Mouse (Mus musculus): ENCODE measurements around the gene Ntm.

Ntm gene

DNA sequence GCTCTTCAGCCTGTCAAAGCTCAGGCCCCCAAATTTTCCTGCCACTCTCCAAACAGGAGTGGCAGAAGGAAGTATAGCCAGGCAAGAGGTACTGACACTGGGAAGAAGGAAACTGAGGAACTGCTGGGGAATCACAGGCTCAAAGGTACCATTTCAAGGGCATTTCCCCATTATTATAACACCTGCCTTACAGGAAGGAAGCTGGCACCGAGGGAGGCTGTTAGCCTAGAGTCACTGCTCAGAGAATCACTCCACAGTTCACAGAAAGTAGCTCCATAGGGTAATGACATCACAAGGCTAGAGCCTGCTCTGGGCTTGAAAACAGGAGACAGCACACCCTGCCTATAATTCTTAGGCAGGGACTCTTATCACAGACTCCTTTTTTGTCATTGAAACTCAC is 643.7 kb downstream of the Ntm start:
- DNase-seq (ENCODE audit: low spot score) = no peak

GRCm38 (mm10) chr9:29318676-29319162 is 644.2 kb downstream of the Ntm start:
- peak; percentile 20 for DNase-seq (ENCODE audit: low spot score)

DNA sequence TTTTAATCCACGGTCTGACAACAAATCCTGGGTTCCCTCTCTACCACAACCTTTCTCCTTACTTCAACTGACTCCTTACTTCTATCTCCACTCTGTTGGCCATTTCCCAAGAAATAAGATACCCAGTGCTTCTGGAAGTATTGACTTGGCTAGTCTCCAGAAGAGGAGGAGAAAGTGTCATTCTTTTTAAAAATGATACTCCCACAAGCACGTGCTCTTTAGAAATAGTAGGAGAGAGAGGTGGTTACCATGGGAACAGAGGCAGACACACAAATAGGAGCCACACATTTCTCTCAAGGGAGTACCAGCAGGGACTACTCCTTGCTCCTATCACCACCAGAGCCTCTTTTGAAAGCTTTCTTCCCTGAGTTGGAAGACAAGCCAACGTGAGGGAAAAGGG is 645.3 kb downstream of the Ntm start:
- no peak for DNase-seq (ENCODE audit: low spot score)

GRCm38 (mm10) chr9:29315842-29316241 is 647.1 kb downstream of the Ntm start:
- DNase-seq (ENCODE audit: low spot score) = no peak

DNA sequence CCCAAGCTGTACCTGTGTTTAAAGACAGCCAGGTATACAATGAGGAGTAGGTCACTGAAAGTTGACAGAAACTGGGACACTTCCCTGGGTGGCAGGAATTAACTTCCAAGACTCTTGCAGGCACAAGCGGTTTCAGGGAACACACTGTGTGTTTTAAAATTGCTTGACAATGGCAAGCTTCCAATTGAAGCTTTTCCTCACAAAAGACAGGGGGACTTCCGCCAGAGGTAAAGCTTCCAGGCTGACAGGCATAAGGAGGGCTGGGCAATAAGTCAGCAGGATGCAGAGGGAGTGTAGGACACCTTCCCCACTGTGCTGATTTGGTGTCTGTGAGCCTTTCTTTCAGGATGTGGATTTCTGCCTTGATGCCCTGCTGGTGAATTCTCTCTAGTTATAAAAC is 656.0 kb downstream of the Ntm start:
- no peak for DNase-seq (ENCODE audit: low spot score)

DNA sequence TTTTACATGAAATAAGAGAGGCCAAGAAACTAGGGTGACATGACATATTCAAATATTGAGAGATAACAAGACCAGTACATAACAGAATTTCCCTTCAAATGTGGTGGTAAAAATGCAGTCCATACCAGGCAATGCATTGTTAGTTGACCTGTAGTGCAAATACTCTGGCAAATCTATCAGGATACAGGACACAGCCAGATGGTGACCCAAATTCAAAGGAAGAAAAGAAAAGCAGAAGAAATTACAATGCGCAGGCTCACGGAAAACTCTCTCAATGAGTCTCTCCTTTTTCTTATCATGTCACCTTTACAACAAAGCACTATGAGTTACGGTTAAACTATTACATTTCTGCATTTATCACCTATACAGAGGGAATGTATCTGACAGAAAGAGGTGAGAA is 664.6 kb downstream of the Ntm start:
- no peak for DNase-seq (ENCODE audit: low spot score)

GRCm38 (mm10) chr9:29296752-29297151 is 666.2 kb downstream of the Ntm start:
- DNase-seq (ENCODE audit: low spot score) = no peak

- no peak for DNase-seq (ENCODE audit: low spot score)
Measured at GRCm38 (mm10) chr9:29288003-29288704, 674.8 kb downstream of the Ntm start.

DNA sequence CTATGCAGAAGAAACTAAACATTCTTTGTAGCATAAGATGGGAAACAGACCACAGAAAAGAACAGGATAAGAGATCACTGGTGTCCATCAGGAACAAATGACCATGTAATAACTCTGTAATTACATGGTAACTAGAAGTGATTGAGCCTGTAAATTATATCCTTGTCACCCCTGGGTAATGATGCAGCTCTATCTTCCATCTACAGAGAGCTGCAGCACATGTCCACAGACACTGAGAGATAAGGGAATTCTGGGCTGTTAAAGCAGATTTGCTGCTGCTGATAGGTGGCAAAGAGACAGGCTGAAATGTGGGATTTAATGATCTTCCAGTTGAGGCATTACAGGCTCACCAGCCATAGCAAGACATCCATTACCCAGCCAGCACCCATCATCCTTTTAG is 677.8 kb downstream of the Ntm start:
- DNase-seq (ENCODE audit: low spot score) = no peak

DNA sequence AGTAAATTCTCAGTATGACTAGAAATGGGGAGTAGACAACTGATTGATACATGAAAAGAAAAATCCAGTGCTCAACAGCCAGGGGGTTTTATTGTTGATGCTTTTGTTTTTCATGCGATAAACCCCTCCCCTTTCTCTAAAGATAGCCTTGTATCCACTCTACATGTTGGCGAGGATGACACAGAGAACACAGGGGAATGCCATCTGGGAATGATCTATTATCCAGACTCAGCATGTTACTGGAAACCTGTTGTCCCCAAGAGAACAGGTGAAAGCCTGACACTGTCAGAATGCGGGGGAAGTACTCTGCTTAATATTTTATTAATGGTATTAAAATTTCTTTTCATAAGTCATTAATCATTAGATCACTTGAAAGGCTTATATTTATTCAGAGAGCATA is 690.1 kb downstream of the Ntm start:
- DNase-seq (ENCODE audit: low spot score) = no peak

DNA sequence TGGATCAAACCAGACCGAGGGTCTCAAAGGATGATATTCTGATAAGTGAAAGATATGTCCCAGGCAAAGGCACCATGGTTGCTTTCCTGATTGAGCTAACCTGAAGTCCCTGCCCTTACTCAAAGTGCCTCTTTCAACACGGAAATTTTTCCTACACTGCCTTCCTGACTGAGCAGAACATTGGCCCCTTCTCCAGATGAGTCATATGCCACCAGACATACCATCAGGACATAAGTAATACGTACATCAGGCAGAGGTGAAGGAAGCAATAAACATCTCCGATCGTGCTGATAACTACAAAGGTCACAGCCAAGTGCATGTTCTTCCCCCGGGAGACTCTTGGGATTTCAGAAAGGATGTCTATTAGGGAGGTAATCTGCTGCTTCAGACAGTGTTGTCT is 693.0 kb downstream of the Ntm start:
- DNase-seq (ENCODE audit: low spot score) = no peak

GRCm38 (mm10) chr9:29269277-29269646 is 693.7 kb downstream of the Ntm start:
- no peak for DNase-seq (ENCODE audit: low spot score)

GRCm38 (mm10) chr9:29268583-29269276 is 694.2 kb downstream of the Ntm start:
- no peak for DNase-seq (ENCODE audit: low spot score)

- DNase-seq (ENCODE audit: low spot score) = no peak
Measured at GRCm38 (mm10) chr9:29267663-29268062, 695.3 kb downstream of the Ntm start.

GRCm38 (mm10) chr9:29265177-29265576 is 697.8 kb downstream of the Ntm start:
- no peak for DNase-seq (ENCODE audit: low spot score)

GRCm38 (mm10) chr9:29262836-29263235 is 700.1 kb downstream of the Ntm start:
- no peak for DNase-seq (ENCODE audit: low spot score)

DNA sequence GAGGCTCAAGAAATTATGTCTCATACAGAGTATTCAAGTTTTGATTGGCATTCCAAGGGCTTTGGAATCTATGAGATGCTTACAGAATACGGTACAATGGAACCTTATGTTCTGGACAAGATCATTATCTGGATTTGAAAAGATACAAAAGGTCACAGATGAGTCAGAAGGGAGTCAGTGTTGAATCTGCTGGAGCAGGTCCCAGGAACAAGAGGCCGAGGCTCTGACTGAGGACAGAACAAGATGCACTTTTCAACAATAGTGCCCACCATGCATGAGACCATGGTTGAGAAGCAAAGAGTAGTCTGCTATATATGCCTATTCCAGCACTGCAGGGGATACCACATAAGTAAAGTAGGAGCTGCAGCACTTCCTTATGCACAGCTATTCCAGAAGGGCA is 710.1 kb downstream of the Ntm start:
- no peak for DNase-seq (ENCODE audit: low spot score)

GRCm38 (mm10) chr9:29250813-29251212 is 712.1 kb downstream of the Ntm start:
- DNase-seq (ENCODE audit: low spot score) = no peak

DNA sequence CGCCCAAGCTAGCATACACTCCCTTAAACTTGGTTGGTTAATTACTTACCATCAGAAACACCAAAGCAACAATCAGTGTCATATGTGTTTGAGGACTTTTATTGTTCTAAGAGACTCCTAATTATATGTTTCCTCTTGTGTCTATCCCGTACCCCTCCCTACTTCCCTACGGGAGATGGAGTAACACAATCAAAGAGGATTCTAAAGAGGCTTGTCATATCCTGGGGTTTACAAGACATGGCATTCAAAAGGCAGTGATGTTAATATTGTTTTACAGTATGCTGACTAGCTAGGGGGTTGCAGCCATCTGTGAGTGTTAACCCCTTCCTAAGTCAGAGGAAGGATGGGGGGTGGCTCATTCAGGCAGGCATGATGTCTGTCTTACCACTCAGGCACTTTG is 715.1 kb downstream of the Ntm start:
- no peak for DNase-seq (ENCODE audit: low spot score)

DNA sequence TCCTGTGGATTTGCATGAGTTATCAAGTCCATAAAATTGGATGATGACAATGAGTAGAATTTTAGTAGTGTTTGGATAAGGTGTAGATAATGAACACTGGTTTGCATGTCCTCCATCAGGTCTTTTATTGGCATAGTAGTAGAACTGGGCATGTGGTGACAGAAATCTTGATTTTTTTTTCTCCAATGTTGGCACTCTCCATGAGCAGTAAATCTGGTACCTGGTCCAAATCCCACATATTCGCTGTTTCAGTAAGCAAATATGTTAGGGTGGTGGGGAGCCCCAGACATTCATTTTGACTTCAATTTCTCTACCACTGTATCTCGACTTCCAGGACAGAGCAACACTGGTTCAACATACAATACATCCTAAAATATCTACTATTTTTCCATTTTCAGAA is 718.9 kb downstream of the Ntm start:
- DNase-seq (ENCODE audit: low spot score) = no peak

- no peak for DNase-seq (ENCODE audit: low spot score)
Measured at GRCm38 (mm10) chr9:29242497-29243422, 720.2 kb downstream of the Ntm start.

DNA sequence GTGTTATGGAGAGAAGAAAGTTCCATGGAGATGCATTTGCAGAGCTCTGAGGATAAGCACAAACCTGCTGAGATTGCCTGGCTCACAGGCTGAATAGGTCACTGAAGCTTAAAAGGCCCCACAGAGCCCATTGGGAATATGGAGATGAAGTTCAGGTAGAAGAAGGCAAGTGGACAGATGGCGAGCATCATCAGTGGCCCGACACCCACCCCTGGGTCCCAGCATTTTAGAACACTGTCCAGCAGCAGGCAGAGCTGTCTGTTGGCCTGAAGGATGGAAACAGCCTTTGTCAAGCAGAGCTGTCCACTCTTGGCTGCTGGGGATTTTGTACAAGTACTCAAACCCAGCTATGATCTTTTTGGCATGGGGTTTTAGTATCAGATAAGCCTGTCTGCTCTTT is 722.1 kb downstream of the Ntm start:
- DNase-seq (ENCODE audit: low spot score) = no peak

DNA sequence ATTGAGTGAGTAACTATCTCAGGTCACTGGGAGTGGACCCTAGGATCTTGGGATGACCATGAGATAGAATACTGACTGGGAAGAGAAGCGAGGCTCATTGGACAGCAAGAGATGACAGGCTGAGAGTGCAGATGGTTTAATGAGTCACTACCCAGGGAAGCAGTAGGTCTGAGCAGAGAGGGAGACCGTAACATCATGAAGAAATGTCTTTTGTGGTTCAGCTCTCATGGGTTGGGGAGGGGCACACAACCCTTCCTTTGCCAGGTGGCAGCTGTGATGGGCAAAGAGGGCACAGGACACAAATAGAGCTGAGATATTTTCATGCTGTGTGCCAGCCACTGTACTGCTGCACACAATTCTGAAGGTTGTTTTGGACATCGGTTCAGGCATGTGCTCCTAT is 724.0 kb downstream of the Ntm start:
- DNase-seq (ENCODE audit: low spot score) = no peak
